Comparison of ENCODE assay signal across 23 mouse cellular contexts in the genomic region with DNA sequence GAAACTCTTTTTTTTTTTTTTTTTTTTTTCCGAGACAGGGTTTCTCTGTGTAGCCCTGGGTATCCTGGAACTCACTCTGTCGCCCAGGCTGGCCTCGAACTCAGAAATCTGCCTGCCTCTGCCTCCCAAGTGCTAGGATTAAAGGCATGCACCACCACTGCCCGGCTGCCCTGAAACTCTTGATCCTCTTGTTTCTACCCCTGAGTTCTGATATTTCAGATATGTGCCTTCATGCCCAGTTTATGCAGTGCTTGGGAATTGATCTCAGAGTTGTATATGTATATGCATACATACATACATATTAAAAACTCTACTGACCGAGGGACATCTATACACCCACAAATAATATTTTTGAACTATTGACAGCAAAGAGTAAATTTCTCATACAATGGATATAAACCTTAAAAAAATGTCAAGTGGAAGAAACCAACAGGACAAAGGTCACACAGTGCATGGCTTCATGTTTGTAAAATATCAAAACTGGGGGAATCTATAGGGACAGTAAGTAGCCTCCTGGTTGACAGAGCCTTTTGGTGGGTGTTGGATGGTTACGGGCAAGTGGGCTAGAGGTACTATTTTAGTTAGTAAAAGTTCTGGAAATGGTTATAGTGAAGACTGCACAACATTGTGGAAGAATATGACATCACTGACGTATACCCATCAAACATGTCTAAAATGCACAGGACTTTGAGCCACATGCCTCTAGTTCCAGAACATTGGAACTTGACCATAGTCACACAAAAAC. TPM values are rescaled to one million over a fixed set of nuclear protein-coding genes. Genes with fewer than 3 reads are reported as not detected.
DNase-seq lines count a peak whose midpoint lies in the region; ATAC-seq and TF ChIP-seq lines count a peak whose summit lies in the region.
"Had no signal": no experiment of that assay in that cellular context is flagged by ENCODE, and none has a peak within 500 bp of the region (broad histone marks: within the 10 kb centered on the region; RNA-seq: fewer than 3 reads in every experiment).

No protein-coding gene starts in this region.

- 67% methylated on average over 7 of the region's 7 CpGs for WGBS in heart, embryonic 12.5 days
- WGBS in bone marrow, adult 2 months = 64% methylated on average over 7 of the region's 7 CpGs

- no peak for DNase-seq in heart, postnatal 14 days
- peak; percentile 83 for DNase-seq in liver
- peak; percentile 59 to 69 for DNase-seq in spleen, postnatal 14 days (ENCODE audit: low spot score in 2 of 2)
- DNase-seq in thymus, postnatal 25 days = no peak
- DNase-seq in right cerebral cortex, postnatal 36 days (ENCODE audit: low spot score in 2 of 2) = no peak
- DNase-seq: adrenal gland, postnatal 36 days; cerebellum, postnatal 14 days; forebrain, postnatal 0 days; gastrocnemius, postnatal 36 days; lung, postnatal 14 days; retina, postnatal 1 day had no signal

- peak; percentile 46 for ATAC-seq in heart, embryonic 12.5 days (ENCODE audit: insufficient number of reproducible peaks, low FRiP score)
- ATAC-seq: forebrain, postnatal 0 days; hindbrain, postnatal 0 days; Patski had no signal

- H3K4me2 ChIP-seq in heart, embryonic 12.5 days = no peak overlapping the region
- H3K4me2 ChIP-seq: limb, embryonic 13.5 days; neural tube, embryonic 15.5 days had no signal

- intact Hi-C loops in heart, postnatal 14 days (cut with DNase I) = loop anchor here (5.0 kb wide), 1 partner anchor 37 kb away; no protein-coding TSS in a partner anchor

- no peak for TF ChIP-seq CTCF in bone marrow, adult 2 months (IDR thresholded peaks at IDR 0.05; ENCODE audit: control insufficient read depth, insufficient read depth, low read length)

- no peaks in the 10 kb centered on the region for H3K4me1 ChIP-seq in heart, embryonic 12.5 days (replicated peaks)
- H3K4me1 ChIP-seq in bone marrow, adult 2 months (ENCODE audit: control insufficient read depth, insufficient read depth, low read length) = peaks cover 2% of the 10 kb centered on the region; the same call in 1 of the 2 replicates
- H3K4me1 ChIP-seq: limb, embryonic 13.5 days; midbrain, embryonic 10.5 days; neural tube, embryonic 15.5 days had no signal

- no peak overlapping the region for H3K4me3 ChIP-seq in heart, embryonic 12.5 days
- H3K4me3 ChIP-seq in bone marrow, adult 2 months (replicated peaks; ENCODE audit: control insufficient read depth, low read depth, low read length) = peak overlapping the region; percentile 14
- H3K4me3 ChIP-seq: limb, embryonic 13.5 days; midbrain, embryonic 10.5 days; neural tube, embryonic 15.5 days had no signal

- H3K9ac ChIP-seq in heart, embryonic 12.5 days = no peak overlapping the region
- H3K9ac ChIP-seq: forebrain, postnatal 0 days; limb, embryonic 13.5 days; neural tube, embryonic 15.5 days had no signal

- H3K27me3 ChIP-seq in heart, embryonic 12.5 days (replicated peaks) = peaks cover 32% of the 10 kb centered on the region
- H3K27me3 ChIP-seq: neural tube, embryonic 15.5 days had no signal

- peak; percentile 49; the same call in 1 of the 2 replicates for TF ChIP-seq POLR2A in bone marrow, adult 2 months (IDR thresholded peaks at IDR 0.05; ENCODE audit: borderline replicate concordance, control insufficient read depth, low read depth, low read length)

- H3K9me3 ChIP-seq in heart, embryonic 12.5 days (replicated peaks) = no peaks in the 10 kb centered on the region
- H3K9me3 ChIP-seq: limb, embryonic 13.5 days; midbrain, embryonic 10.5 days; neural tube, embryonic 15.5 days had no signal

- no peak overlapping the region for H3K27ac ChIP-seq in heart, embryonic 12.5 days (ENCODE audit: poor library complexity, severe bottlenecking)
- H3K27ac ChIP-seq in bone marrow, adult 2 months (ENCODE audit: control insufficient read depth, insufficient read depth, low read depth, low read length, poor library complexity) = peak overlapping the region; percentile 78
- H3K27ac ChIP-seq: hindbrain, postnatal 0 days; limb, embryonic 13.5 days; midbrain, embryonic 10.5 days; neural tube, embryonic 15.5 days had no signal

- H3K36me3 ChIP-seq in heart, embryonic 12.5 days = no peaks in the 10 kb centered on the region
- H3K36me3 ChIP-seq: limb, embryonic 13.5 days; midbrain, embryonic 10.5 days; neural tube, embryonic 15.5 days had no signal

RNA-seq across cellular contexts. Expression of a gene that starts 1.6 kb away (rescaled TPM):
- polyA plus RNA-seq in heart, embryonic 12.5 days (2016; fragmentation: Nextera tagmentation; extraction: Ambion mirVana) = 15.7 and 18.1 TPM in 2 replicates
- total RNA-seq in heart, postnatal 14 days (2021) = 1 to 10 TPM; 2.9 TPM
- polyA plus RNA-seq in bone marrow, adult 2 months (2011; ENCODE audit: insufficient read depth, insufficient read length, low replicate concordance, missing spikeins) = 44.2 and 73.9 TPM in 2 replicates
- total RNA-seq: adrenal gland, postnatal 36 days; gastrocnemius, postnatal 36 days had no signal
- polyA plus RNA-seq: Patski; small intestine, adult 2 months had no signal

RNA-seq across cellular contexts. Expression of a gene that starts 1.9 kb away (rescaled TPM):
- 11,592 and 12,808 TPM in 2 replicates for polyA plus RNA-seq in heart, embryonic 12.5 days (2016; fragmentation: Nextera tagmentation; extraction: Ambion mirVana)
- total RNA-seq in heart, postnatal 14 days (2021) = over 10,000 TPM; 19,140 to 26,056 TPM
- polyA plus RNA-seq in bone marrow, adult 2 months (2011; ENCODE audit: insufficient read depth, insufficient read length, low replicate concordance, missing spikeins) = 17,767 and 55,751 TPM in 2 replicates
- polyA plus RNA-seq: Patski had no signal

RNA-seq across cellular contexts. Expression of a gene that starts 9.0 kb away (rescaled TPM):
- polyA plus RNA-seq in heart, embryonic 12.5 days (2016; fragmentation: Nextera tagmentation; extraction: Ambion mirVana) = 5,912 and 6,218 TPM in 2 replicates
- not detected for total RNA-seq in heart, postnatal 14 days (2021)
- 2.6 and 3.5 TPM in 2 replicates for polyA plus RNA-seq in bone marrow, adult 2 months (2011; ENCODE audit: insufficient read depth, insufficient read length, low replicate concordance, missing spikeins)
- total RNA-seq: adrenal gland, postnatal 36 days; forebrain, postnatal 0 days; gastrocnemius, postnatal 36 days; heart, postnatal 25 days; hindbrain, postnatal 0 days; layer of hippocampus, adult 18-20 months; left cerebral cortex, adult 8-10 months had no signal
- polyA plus RNA-seq: forebrain, postnatal 0 days; hindbrain, postnatal 0 days; Patski; small intestine, adult 2 months had no signal

RNA-seq across cellular contexts. Expression of a gene that starts 11.1 kb away (rescaled TPM):
- 25,253 and 27,825 TPM in 2 replicates for polyA plus RNA-seq in heart, embryonic 12.5 days (2016; fragmentation: Nextera tagmentation; extraction: Ambion mirVana)
- total RNA-seq in heart, postnatal 14 days (2021) = over 10,000 TPM; 17,559 to 24,540 TPM
- 164,365 and 299,309 TPM in 2 replicates for polyA plus RNA-seq in bone marrow, adult 2 months (2011; ENCODE audit: insufficient read depth, insufficient read length, low replicate concordance, missing spikeins)
- polyA plus RNA-seq: Patski had no signal

RNA-seq across cellular contexts. Expression of a gene that starts 14.7 kb away (rescaled TPM):
- 2.5 and 2.8 TPM in 2 replicates for polyA plus RNA-seq in heart, embryonic 12.5 days (2016; fragmentation: Nextera tagmentation; extraction: Ambion mirVana)
- 1 to 10 TPM; 1.7 to 2.0 TPM for total RNA-seq in heart, postnatal 14 days (2021)
- 9.2 and 12.0 TPM in 2 replicates for polyA plus RNA-seq in bone marrow, adult 2 months (2011; ENCODE audit: insufficient read depth, insufficient read length, low replicate concordance, missing spikeins)
- total RNA-seq: gastrocnemius, postnatal 36 days had no signal
- polyA plus RNA-seq: kidney, embryonic 14.5 days; midbrain, embryonic 10.5 days; Patski; small intestine, adult 2 months had no signal

Comparison
In these comparisons a context has a peak if more than half of its experiments do, and no peak if none do; other contexts are left out.
1. DNase-seq: peak in liver (single experiment) and spleen, postnatal 14 days (2 of 2); none in heart, postnatal 14 days (0 of 2), thymus, postnatal 25 days (single experiment) and right cerebral cortex, postnatal 36 days (0 of 2).
2. RNA of a gene that starts 9.0 kb away (polyA plus RNA-seq): 5,912 to 6,218 TPM in heart, embryonic 12.5 days; 2.6 to 3.5 TPM in bone marrow, adult 2 months; every median in the first group is over 1,000 times any median in the second.